Mouse (Mus musculus) CH12.LX (cell line): ENCODE results near the gene Alyref. TPM values are rescaled to one million over a fixed set of nuclear protein-coding genes. Genes with fewer than 3 reads are reported as not detected.

ENCODE experiments used
- DNase-seq: peaks from one replicate; pipeline ENCODE4 v3.0.0-alpha.2; 2013; ENCODE audit errors: extremely low read depth
- H3K27ac ChIP-seq: 2 replicates; pipeline ENCODE4 v1.5.1; 2012; ENCODE audit warnings: low read depth, mild to moderate bottlenecking, control low read depth, moderate library complexity; ENCODE audit not compliant: insufficient read depth
- H3K27me3 ChIP-seq: replicated peaks from 2 replicates; pipeline ENCODE3; 2012; ENCODE audit warnings: inconsistent platforms
- H3K36me3 ChIP-seq, 2 experiments: replicated peaks in 1 of 2; 2 replicates each; pipeline versions ENCODE3 to v1.6.1; 2012; ENCODE audit warnings: inconsistent platforms in 1 of 2, low read length in 1 of 2, mild to moderate bottlenecking in 1 of 2, mixed read lengths in 1 of 2, moderate library complexity in 1 of 2; ENCODE audit not compliant: control insufficient read depth in 1 of 2, insufficient read depth in 1 of 2
- H3K4me1 ChIP-seq, 2 experiments: 2 replicates each; pipeline ENCODE4 v1.6.1; 2012; ENCODE audit warnings: inconsistent platforms in 1 of 2, moderate library complexity in 1 of 2; ENCODE audit not compliant: insufficient read depth in 2 of 2, control insufficient read depth in 1 of 2
- H3K4me2 ChIP-seq: 2 replicates; pipeline ENCODE4 v1.6.1; 2012; ENCODE audit warnings: low read depth, mild to moderate bottlenecking, control low read depth; ENCODE audit not compliant: poor library complexity, insufficient read depth, severe bottlenecking
- H3K4me3 ChIP-seq, 3 experiments: fragments of 150-350 bp in 1 of 3; sonication (generic) in 1 of 3; replicated peaks in 1 of 3; 2 replicates each; pipeline versions ENCODE3 to v1.5.1; 2011 to 2012; ENCODE audit warnings: low read depth in 2 of 3, low read length in 2 of 3, mild to moderate bottlenecking in 2 of 3, moderate library complexity in 2 of 3, control low read depth in 1 of 3, improper control_type of control experiment in 1 of 3, inconsistent platforms in 1 of 3, mixed read lengths in 1 of 3; ENCODE audit not compliant: poor library complexity in 1 of 3
- H3K79me2 ChIP-seq: replicated peaks from 2 replicates; pipeline ENCODE4 v1.6.1; 2012; ENCODE audit warnings: mild to moderate bottlenecking, moderate library complexity; ENCODE audit not compliant: control insufficient read depth, poor library complexity, insufficient read depth, severe bottlenecking; ENCODE audit errors: extremely low read depth
- H3K9ac ChIP-seq: 2 replicates; pipeline ENCODE4 v1.6.1; 2012; ENCODE audit warnings: low read depth, mild to moderate bottlenecking, control low read depth, moderate library complexity; ENCODE audit not compliant: insufficient read depth
- H3K9me3 ChIP-seq: replicated peaks from 2 replicates; pipeline ENCODE3; 2012; ENCODE audit warnings: low read length, inconsistent platforms, mixed read lengths
- CHD1 ChIP-seq: IDR thresholded peaks from 2 replicates; pipeline ENCODE4 v1.6.1; 2012; ENCODE audit warnings: low read depth, low read length, improper control_type of control experiment, inconsistent platforms
- CTCF ChIP-seq, 2 experiments: IDR thresholded peaks in 1 of 2; conservative IDR thresholded peaks in 1 of 2; 2 replicates each; pipeline ENCODE4 v1.5.1; 2011 to 2012; ENCODE audit warnings: low read depth in 2 of 2, low read length in 2 of 2, improper control_type of control experiment in 1 of 2, inconsistent platforms in 1 of 2, mild to moderate bottlenecking in 1 of 2, moderate library complexity in 1 of 2
- EP300 ChIP-seq: IDR thresholded peaks from 2 replicates; pipeline ENCODE4 v1.6.1; 2011; ENCODE audit warnings: low read length, improper control_type of control experiment
- ETS1 ChIP-seq: conservative IDR thresholded peaks from 2 replicates; pipeline ENCODE4 v1.6.1; 2012; ENCODE audit warnings: low read depth, mild to moderate bottlenecking, inconsistent platforms, low read length, improper control_type of control experiment, moderate library complexity
- GABPA ChIP-seq: IDR thresholded peaks from 2 replicates; pipeline ENCODE4 v1.6.1; 2012; ENCODE audit warnings: low read depth, low read length, improper control_type of control experiment, inconsistent platforms; ENCODE audit not compliant: insufficient replicate concordance
- HCFC1 ChIP-seq: IDR thresholded peaks from 2 replicates; pipeline ENCODE4 v1.6.1; 2012; ENCODE audit warnings: low read depth, mild to moderate bottlenecking, inconsistent platforms, low read length, improper control_type of control experiment
- MAFK ChIP-seq: IDR thresholded peaks from 2 replicates; pipeline ENCODE4 v1.6.1; 2011; ENCODE audit warnings: low read length, improper control_type of control experiment; ENCODE audit not compliant: insufficient replicate concordance
- MEF2A ChIP-seq: IDR thresholded peaks from 2 replicates; pipeline ENCODE4 v1.6.1; 2014; ENCODE audit warnings: low read depth, mild to moderate bottlenecking, inconsistent platforms, low read length, improper control_type of control experiment, borderline replicate concordance
- MXI1 ChIP-seq: IDR thresholded peaks from 2 replicates; pipeline ENCODE4 v1.6.1; 2011; ENCODE audit warnings: mild to moderate bottlenecking, low read depth, low read length, improper control_type of control experiment
- MYC ChIP-seq: IDR thresholded peaks from 2 replicates; pipeline ENCODE4 v1.6.1; 2011; ENCODE audit warnings: low read depth, mild to moderate bottlenecking, improper control_type of control experiment, low read length
- PAX5 ChIP-seq: IDR thresholded peaks from 2 replicates; pipeline ENCODE4 v1.6.1; 2012; ENCODE audit warnings: low read length, inconsistent platforms, mixed read lengths
- POLR2A ChIP-seq: IDR thresholded peaks from 2 replicates; pipeline ENCODE4 v1.6.1; 2011; ENCODE audit warnings: low read depth, mild to moderate bottlenecking, improper control_type of control experiment, low read length
- RAD21 ChIP-seq: IDR thresholded peaks from 2 replicates; pipeline ENCODE4 v1.6.1; 2011; ENCODE audit warnings: low read depth, mild to moderate bottlenecking, low read length, improper control_type of control experiment, moderate library complexity
- SMC3 ChIP-seq: IDR thresholded peaks from 2 replicates; pipeline ENCODE4 v1.6.1; 2011; ENCODE audit warnings: low read depth, low read length, improper control_type of control experiment
- TBP ChIP-seq: conservative IDR thresholded peaks from 2 replicates; pipeline ENCODE4 v1.6.1; 2011; ENCODE audit warnings: low read depth, low read length, improper control_type of control experiment
- ZKSCAN1 ChIP-seq: IDR thresholded peaks from 2 replicates; pipeline ENCODE4 v1.6.1; 2012; ENCODE audit warnings: low read depth, inconsistent platforms, low read length, improper control_type of control experiment, borderline replicate concordance
- ZMIZ1 ChIP-seq: IDR thresholded peaks from 2 replicates; pipeline ENCODE4 v1.6.1; 2012; ENCODE audit warnings: low read depth, mild to moderate bottlenecking, inconsistent platforms, low read length, improper control_type of control experiment
- dilution Hi-C: fragments of 300-500 bp; cut with MboI; formaldehyde crosslinking; loops from 2 replicates; pipeline ENCODE4 v1.14.3; 2020; ENCODE audit warnings: low sequenced_read_pairs; ENCODE audit not compliant: extremely low pct_unique_long_range_greater_than_20kb, extremely low pct_ligation_motif_present
- in situ Hi-C: fragments of 300-500 bp; cut with MboI; formaldehyde crosslinking; loops from 3 replicates; pipeline ENCODE4 v1.14.3; 2019; ENCODE audit warnings: low sequenced_read_pairs, low pct_ligation_motif_present, low pct_unique_long_range_greater_than_20kb, mixed read lengths
- polyA plus RNA-seq: library from polyadenylated mRNA; unstranded; fragments of >175 nt; gene quantifications from 2 replicates; pipeline ENCODE4 v1.2.1, GENCODE M21; 2012; ENCODE audit warnings: low read depth; ENCODE audit not compliant: insufficient read length
- total RNA-seq, 2 experiments: library from RNA; depleted of rRNA; stranded (reverse); fragments of 300-350 nt in 1 of 2; fragments of >200 nt in 1 of 2; gene quantifications; 2 replicates each; pipeline ENCODE4 v1.2.3; 2012 to 2014

Alyref gene
- total and polyA plus RNA-seq, 3 experiments, result 358 to 582 (median 451) TPM

DNA sequence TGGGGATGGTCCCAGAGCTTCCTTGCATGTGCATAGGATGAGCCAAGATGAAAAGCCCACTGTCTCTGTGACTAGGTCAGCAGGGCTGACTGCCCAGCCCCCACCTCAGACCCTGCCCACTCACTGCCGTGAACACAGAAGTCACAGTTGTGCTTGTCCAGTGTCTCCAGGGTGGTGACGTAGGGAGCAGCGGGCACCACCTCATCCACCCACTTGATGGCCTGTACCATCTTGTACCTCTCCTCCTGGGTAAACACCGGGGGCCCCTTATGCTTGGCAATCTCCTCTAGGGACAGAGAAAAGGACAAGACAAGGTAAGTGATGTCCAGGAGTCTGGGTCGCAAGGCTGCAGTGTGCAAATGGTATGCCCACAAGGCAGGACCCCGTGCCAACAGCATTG is 17.0 kb upstream of the Alyref start:
- in situ Hi-C loops, result no loop called here
- H3K9ac ChIP-seq, result no peak overlapping the region
- no peak overlapping the region for H3K27ac ChIP-seq
- peaks cover 65 to 80% of the 10 kb centered on the region in 2 experiments for H3K36me3 ChIP-seq
- DNase-seq, result no peak
- H3K4me2 ChIP-seq, result no peak overlapping the region
- peaks cover 8 to 36% of the 10 kb centered on the region in 2 experiments for H3K4me1 ChIP-seq
- peaks cover 22% of the 10 kb centered on the region for H3K79me2 ChIP-seq
- no peak for TF ChIP-seq TBP
- no peak for TF ChIP-seq MEF2A
- TF ChIP-seq HCFC1, result no peak
- TF ChIP-seq PAX5, result no peak
- TF ChIP-seq CTCF (conservative IDR thresholded peaks at IDR 0.05 in 1 of 2, IDR thresholded peaks at IDR 0.05 in 1 of 2; ENCODE audit: low read depth in 2 of 2, low read length in 2 of 2), result no peak
- no peak for TF ChIP-seq ETS1
- no peak for TF ChIP-seq CHD1
- TF ChIP-seq RAD21, result no peak
- no peak for TF ChIP-seq ZMIZ1
- TF ChIP-seq SMC3, result no peak
- no peak for TF ChIP-seq MYC
- TF ChIP-seq GABPA, result no peak
- no peak for TF ChIP-seq POLR2A
- TF ChIP-seq ZKSCAN1, result no peak
- TF ChIP-seq, all 38 proteins: peak for 0
- dilution Hi-C loops, result no loop called here
- Histone ChIP-seq H3K27me3 (no peaks in the 10 kb centered on the region), H3K4me3 (no peak overlapping the region), H3K9me3 (no peaks in the 10 kb centered on the region)

DNA sequence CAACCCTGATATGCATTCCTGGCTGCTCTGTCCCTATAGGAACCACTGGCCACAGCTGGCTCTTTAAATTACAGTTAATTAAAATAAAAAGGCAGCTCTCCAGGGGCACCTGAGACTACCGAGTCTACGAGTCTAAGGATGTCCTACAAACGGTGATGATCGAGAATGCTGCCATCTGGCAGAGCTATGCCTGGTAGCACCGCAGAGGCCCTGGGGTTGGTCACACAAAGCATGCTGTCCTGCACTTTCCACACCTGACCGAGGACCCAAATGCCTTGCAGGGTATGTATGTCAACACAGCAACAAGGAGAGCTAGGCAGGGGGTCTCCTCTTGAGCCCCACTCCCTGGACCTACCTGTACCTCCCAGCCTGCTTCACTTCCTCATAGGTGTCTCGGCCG is 15.8 kb upstream of the Alyref start:
- no peak for DNase-seq
- Histone ChIP-seq H3K27ac (no peak overlapping the region), H3K9me3 (no peaks in the 10 kb centered on the region), H3K36me3 (peaks cover 62 to 79% of the 10 kb centered on the region in 2 experiments), H3K4me1 (peaks cover 8 to 39% of the 10 kb centered on the region in 2 experiments), H3K9ac (no peak overlapping the region), H3K27me3 (no peaks in the 10 kb centered on the region), H3K4me3 (no peak overlapping the region), H3K4me2 (no peak overlapping the region), H3K79me2 (peaks cover 22% of the 10 kb centered on the region)
- in situ Hi-C loops (no loop called here), dilution Hi-C loops (no loop called here)
- TF ChIP-seq MXI1 (no peak), TBP (no peak), EP300 (no peak), ZMIZ1 (no peak), MAFK (no peak)
